Mouse (Mus musculus) myocyte (in vitro differentiated cells): ENCODE measurements at regions not wholly inside any gene's neighbourhood (a gene's known extent, or its start where the extent isn't known, plus 50 kb on each side); places are given as distances from the start of the nearest gene placed in this dataset.

Experiments used
- E2F4 ChIP-seq: IDR thresholded peaks from one replicate; pipeline ENCODE4 v1.6.1; 2011; ENCODE audit warnings: mild to moderate bottlenecking, control low read depth, moderate library complexity; ENCODE audit not compliant: insufficient read depth
- MAX ChIP-seq: IDR thresholded peaks from one replicate; pipeline ENCODE4 v1.6.1; 2011; ENCODE audit warnings: low read depth, mild to moderate bottlenecking, control low read depth
- POLR2A ChIP-seq: IDR thresholded peaks from one replicate; pipeline ENCODE4 v1.6.1; 2011; ENCODE audit warnings: low read depth, mild to moderate bottlenecking, control low read depth, moderate library complexity; ENCODE audit not compliant: insufficient read length
- REST ChIP-seq: IDR thresholded peaks from one replicate; pipeline ENCODE4 v1.6.1; 2011; ENCODE audit warnings: mild to moderate bottlenecking, control low read depth, moderate library complexity; ENCODE audit not compliant: insufficient read depth, insufficient read length

DNA sequence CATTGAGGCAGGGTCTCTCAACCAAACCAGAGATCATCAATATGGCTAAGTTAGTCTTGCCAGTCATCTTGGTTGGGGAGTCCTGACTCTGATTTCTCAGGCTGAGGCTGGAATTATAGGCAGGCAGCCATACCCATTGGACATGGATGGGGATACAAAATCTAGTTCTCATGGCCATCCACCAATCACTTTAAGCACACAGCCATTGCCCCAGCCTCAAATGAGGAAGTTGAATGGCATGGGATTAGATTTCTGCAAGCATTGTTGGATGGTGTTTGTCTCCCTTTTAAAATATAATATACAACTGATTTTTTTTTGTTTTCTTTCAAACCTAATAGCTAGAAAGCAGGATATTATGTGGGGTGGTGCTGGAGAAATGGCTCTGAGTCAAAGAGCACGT is 223.8 kb downstream of the Hace1 start:
- TF ChIP-seq REST: no peak
- no peak for TF ChIP-seq MAX
- TF ChIP-seq E2F4: no peak
- no peak for TF ChIP-seq POLR2A
